ENCODE assay signal across 22 mouse cellular contexts in genomic region chr4:62023646-62024045, GRCm38 (mm10). TPM values are rescaled to one million over a fixed set of nuclear protein-coding genes. Genes with fewer than 3 reads are reported as not detected.
"Had no signal": no experiment of that assay in that cellular context is flagged by ENCODE, and none has a peak within 500 bp of the region (broad histone marks: within the 10 kb centered on the region; RNA-seq: fewer than 3 reads in every experiment).

No protein-coding gene starts in this region.

- H3K27ac ChIP-seq: lung, embryonic 15.5 days; macrophage; midbrain, embryonic 13.5 days; midbrain, embryonic 15.5 days; neural tube, embryonic 12.5 days; stomach, embryonic 15.5 days; stomach, postnatal 0 days had no signal

- H3K4me1 ChIP-seq: lung, embryonic 15.5 days; megakaryocyte, embryonic 14.5 days; midbrain, embryonic 13.5 days; midbrain, embryonic 15.5 days; neural tube, embryonic 12.5 days; stomach, embryonic 15.5 days had no signal

- H3K27me3 ChIP-seq: lung, embryonic 15.5 days; megakaryocyte, embryonic 14.5 days; midbrain, embryonic 13.5 days; midbrain, embryonic 15.5 days; neural tube, embryonic 12.5 days; stomach, embryonic 15.5 days had no signal

- H3K9ac ChIP-seq: lung, embryonic 15.5 days; midbrain, embryonic 13.5 days; midbrain, embryonic 15.5 days; neural tube, embryonic 12.5 days; stomach, embryonic 15.5 days had no signal

- H3K9me3 ChIP-seq: lung, embryonic 15.5 days; midbrain, embryonic 13.5 days; midbrain, embryonic 15.5 days; neural tube, embryonic 12.5 days; stomach, embryonic 15.5 days had no signal

- ATAC-seq: lung, postnatal 0 days; midbrain, embryonic 13.5 days; midbrain, embryonic 15.5 days had no signal

- DNase-seq: lung, adult 2 months; lung, postnatal 14 days; lung, postnatal 36 days; right cerebral cortex, postnatal 14 days; thymus, adult 2 months; thymus, postnatal 25 days; thymus, postnatal 4 days had no signal

- H3K36me3 ChIP-seq: lung, embryonic 15.5 days; midbrain, embryonic 13.5 days; midbrain, embryonic 15.5 days; neural tube, embryonic 12.5 days; stomach, embryonic 15.5 days had no signal

- H3K4me2 ChIP-seq: lung, embryonic 15.5 days; midbrain, embryonic 11.5 days; midbrain, embryonic 13.5 days; midbrain, embryonic 15.5 days; neural tube, embryonic 12.5 days; stomach, embryonic 15.5 days had no signal

- H3K4me3 ChIP-seq: lung, embryonic 15.5 days; megakaryocyte, embryonic 14.5 days; midbrain, embryonic 13.5 days; midbrain, embryonic 15.5 days; neural tube, embryonic 12.5 days; stomach, embryonic 15.5 days had no signal

RNA-seq across cellular contexts. Expression of gene Mup20, which starts 30.3 kb away (rescaled TPM):
- polyA plus RNA-seq: lung, embryonic 15.5 days; lung, postnatal 0 days; macrophage; midbrain, embryonic 11.5 days; midbrain, embryonic 13.5 days; midbrain, embryonic 15.5 days; midbrain, postnatal 0 days; neural tube, embryonic 12.5 days; neural tube, embryonic 14.5 days; spleen, adult 2 months; stomach, embryonic 15.5 days; stomach, postnatal 0 days; testis, adult 2 months; urinary bladder, adult 2 months had no signal
